Mouse (Mus musculus): ENCODE data around the gene Prss48.
A peak's percentile ranks its signal among the peaks of the same experiment; 100 is the strongest.

Gene Prss48

GRCm38 (mm10) chr3:86002423-86002822 is at the start of gene Prss48:
Gene Prss48, minus strand, starts transcription at chr3:86002491.
- DNase-seq: no peak

GRCm38 (mm10) chr3:86049041-86049440 is 46.8 kb upstream of the Prss48 start:
- DNase-seq: no peak

- no peak for DNase-seq
Observed at GRCm38 (mm10) chr3:86047686-86048408, 45.6 kb upstream of the Prss48 start.

- no peak for DNase-seq
Observed at GRCm38 (mm10) chr3:86040286-86041201, 38.3 kb upstream of the Prss48 start.

- DNase-seq: no peak
Observed at GRCm38 (mm10) chr3:86038648-86039047, 36.4 kb upstream of the Prss48 start.

- DNase-seq: no peak
Observed at GRCm38 (mm10) chr3:86037926-86038484, 35.7 kb upstream of the Prss48 start.

GRCm38 (mm10) chr3:86033455-86034090 is 31.3 kb upstream of the Prss48 start:
- no peak for DNase-seq

GRCm38 (mm10) chr3:86030566-86030965 is 28.3 kb upstream of the Prss48 start:
- DNase-seq: peak; percentile 25

- DNase-seq: no peak
Observed at GRCm38 (mm10) chr3:86028658-86029375, 26.5 kb upstream of the Prss48 start.

- no peak for DNase-seq
Observed at GRCm38 (mm10) chr3:86025341-86026137, 23.2 kb upstream of the Prss48 start.

- no peak for DNase-seq
Observed at GRCm38 (mm10) chr3:86024065-86024795, 21.9 kb upstream of the Prss48 start.

- no peak for DNase-seq
Observed at GRCm38 (mm10) chr3:86021651-86022050, 19.4 kb upstream of the Prss48 start.

- DNase-seq: no peak
Observed at GRCm38 (mm10) chr3:86020921-86021650, 18.8 kb upstream of the Prss48 start.

GRCm38 (mm10) chr3:86017484-86017883 is 15.2 kb upstream of the Prss48 start:
- DNase-seq: no peak

GRCm38 (mm10) chr3:86016965-86017364 is 14.7 kb upstream of the Prss48 start:
- DNase-seq: no peak

- DNase-seq: no peak
Observed at GRCm38 (mm10) chr3:86013837-86014236, 11.5 kb upstream of the Prss48 start.

- DNase-seq: no peak
Observed at GRCm38 (mm10) chr3:86011833-86012232, 9.5 kb upstream of the Prss48 start.

GRCm38 (mm10) chr3:86011373-86011772 is 9.1 kb upstream of the Prss48 start:
- no peak for DNase-seq

GRCm38 (mm10) chr3:86010618-86011017 is 8.3 kb upstream of the Prss48 start:
- DNase-seq: no peak

GRCm38 (mm10) chr3:86004751-86005150 is 2.5 kb upstream of the Prss48 start:
- DNase-seq: no peak

All from cerebellum, adult 11 months (tissue).